Mouse (Mus musculus) frontal cortex, postnatal 36 days (tissue): Measurements from ENCODE around the gene Hspb2.

Experiments
- DNase-seq, 2 experiments: peaks; one replicate each; pipeline ENCODE4 v3.0.0; 2022; ENCODE audit warnings: low spot score in 2 of 2

Gene Hspb2

GRCm38 (mm10) chr9:50714188-50714587 is 38.0 kb downstream of the Hspb2 start:
- DNase-seq: no peak

DNA sequence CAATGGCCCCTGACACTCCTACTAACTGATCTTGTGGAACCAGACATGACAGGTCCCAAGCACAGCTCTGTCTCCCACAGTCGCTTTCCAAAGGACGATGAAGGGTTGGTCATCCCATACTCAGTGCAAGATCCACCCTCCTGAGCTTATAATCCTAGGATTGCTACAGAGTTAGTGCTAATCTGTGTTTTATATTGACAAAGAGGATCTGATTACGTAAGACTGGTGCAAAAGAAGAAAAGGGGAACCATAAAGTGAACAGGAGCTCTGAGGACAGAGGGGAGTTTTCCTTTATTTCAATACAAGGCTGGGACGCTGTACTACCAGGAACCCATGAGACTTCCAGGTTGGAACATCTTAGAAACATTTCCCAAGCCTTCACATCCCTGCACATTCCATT is 40.8 kb downstream of the Hspb2 start:
- no peak for DNase-seq

DNA sequence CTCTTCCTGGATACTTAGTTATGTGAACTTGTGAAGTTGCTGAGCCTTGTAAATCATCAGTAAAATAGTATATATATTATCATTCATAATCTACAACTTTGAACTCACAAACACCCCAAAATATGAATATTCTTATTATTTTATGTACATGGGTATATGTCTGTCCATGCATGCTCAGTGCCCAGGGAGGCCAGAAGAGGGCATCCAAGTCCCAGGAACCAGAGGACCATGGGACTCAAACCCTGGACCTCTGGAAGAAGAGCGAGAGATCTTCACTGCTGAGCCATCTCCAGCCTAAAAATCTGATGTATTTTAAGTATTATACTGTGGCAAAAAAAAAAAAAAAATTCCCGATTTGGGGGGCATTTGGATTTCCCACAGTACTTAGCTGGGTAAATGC is 43.0 kb downstream of the Hspb2 start:
- DNase-seq: no peak

DNA sequence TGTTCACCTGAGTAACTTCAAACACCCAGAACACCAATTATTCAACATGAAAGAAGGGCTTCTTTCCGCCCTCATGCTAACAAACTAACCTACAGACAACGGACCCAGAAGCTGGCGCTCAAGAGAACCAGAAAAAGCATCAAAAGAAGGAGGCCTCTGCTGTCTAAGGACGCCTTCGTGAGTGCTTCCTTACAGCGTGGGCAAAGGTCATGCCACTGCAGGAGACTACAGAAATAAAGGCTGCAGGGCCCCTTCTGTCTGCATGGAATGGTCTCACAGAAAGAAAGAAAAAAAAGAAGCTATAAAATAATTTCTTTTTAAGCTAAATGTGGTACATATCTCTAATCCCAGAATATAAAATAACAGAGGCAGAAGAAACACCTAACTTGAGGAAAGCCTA is 47.2 kb downstream of the Hspb2 start:
- no peak for DNase-seq
